Mouse (Mus musculus) layer of hippocampus, postnatal 36 days (tissue): ENCODE data around the gene Grid2. TPM values are rescaled to one million over a fixed set of nuclear protein-coding genes. Genes with fewer than 3 reads are reported as not detected.

Experiments
- DNase-seq, 2 experiments: peaks; one replicate each; pipeline ENCODE4 v3.0.0; 2022
- total RNA-seq, 2 experiments: library from RNA; stranded (reverse); gene quantifications; 2 replicates each; pipeline ENCODE4 v1.2.3; 2021

The Grid2 gene
- total RNA-seq, 2 experiments from 2014 or later: 14.2 to 16.4 TPM

DNA sequence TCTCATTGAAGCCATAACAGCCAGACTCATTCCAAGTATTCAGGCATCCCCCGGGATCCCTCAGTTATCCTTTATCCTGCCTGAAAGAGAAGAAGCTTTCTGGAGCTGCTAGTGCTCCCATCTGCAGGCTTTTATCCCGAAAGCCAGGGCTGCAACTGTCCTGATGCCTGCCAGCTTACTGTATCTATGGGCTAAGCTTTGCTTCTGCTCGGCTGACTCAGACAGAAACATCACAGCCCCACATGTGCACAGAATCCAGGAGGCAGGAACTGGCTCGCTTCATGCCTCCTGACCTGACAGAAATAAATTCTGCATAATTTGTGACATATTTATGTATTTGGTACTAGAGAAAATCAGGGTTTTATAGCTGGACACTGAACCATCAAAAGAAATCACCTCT, 1361.2 kb downstream of the Grid2 start:
- no peak for DNase-seq

- no peak for DNase-seq
Observed at GRCm38 (mm10) chr6:64617417-64618135, 1361.9 kb downstream of the Grid2 start.

DNA sequence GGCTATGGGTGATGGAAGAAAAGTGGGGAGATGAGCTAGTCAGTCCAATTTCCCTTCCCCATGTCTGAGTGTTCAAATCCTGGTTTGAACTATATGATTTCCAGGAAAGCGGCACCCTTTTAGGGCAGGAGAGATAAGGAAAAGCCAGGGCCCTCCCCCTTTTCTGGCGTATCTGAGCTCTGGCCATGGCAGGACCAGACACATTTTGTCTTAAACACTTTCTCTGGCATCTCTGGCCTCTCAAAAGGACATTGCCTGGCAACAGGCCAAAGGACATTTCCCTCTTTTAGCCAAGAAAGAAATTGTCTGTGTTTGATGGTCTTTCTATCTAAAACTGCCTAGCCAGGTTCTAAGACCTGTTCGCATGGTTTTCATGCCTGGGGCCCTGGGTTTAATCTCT, 1367.7 kb downstream of the Grid2 start:
- no peak for DNase-seq

- no peak for DNase-seq
Observed at GRCm38 (mm10) chr6:64647661-64648060, 1392.0 kb downstream of the Grid2 start.

GRCm38 (mm10) chr6:64648196-64648595, 1392.5 kb downstream of the Grid2 start:
- DNase-seq: no peak

GRCm38 (mm10) chr6:64649296-64650226, 1393.9 kb downstream of the Grid2 start:
- DNase-seq: peak; percentile 22 to 41

DNA sequence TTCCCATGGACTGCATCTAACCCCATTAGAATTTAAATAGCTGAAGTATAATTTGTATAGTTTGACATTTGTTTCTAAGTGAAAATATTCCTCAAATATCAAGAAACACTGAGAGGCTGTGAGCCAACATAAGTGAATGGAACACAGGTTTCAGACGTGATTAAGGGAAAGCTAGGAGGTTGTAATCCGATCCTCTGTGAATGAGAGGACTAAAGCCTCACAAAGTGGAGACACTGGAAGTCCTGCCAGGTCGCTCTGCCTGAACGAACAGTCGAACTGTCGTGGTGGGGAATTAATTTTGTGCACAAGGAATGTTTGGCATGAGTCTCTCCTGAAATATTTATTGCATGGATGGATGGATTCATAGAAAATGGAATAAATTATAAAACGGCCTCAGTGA, 1395.1 kb downstream of the Grid2 start:
- no peak for DNase-seq

- DNase-seq: no peak
Observed at GRCm38 (mm10) chr6:64671010-64671409, 1415.3 kb downstream of the Grid2 start.

DNA sequence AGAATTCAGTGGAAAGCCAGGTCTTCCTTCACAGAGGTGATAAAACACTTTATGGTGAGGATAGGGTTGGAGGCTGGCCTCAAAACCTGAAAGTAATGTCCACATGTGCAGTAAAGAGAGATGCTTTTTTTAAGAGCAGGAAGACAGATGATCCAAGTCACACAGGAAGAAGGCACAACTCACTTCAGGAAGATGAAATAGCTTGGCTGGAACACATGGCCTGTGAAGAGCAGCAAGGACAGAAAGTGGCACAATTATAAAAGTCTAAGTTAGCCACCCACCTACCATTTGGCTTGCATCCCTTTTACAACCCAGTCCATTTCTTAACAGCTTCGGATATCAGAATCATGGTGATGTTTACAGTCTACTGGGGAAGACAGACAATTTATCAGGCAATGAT, 1423.1 kb downstream of the Grid2 start:
- no peak for DNase-seq

- DNase-seq: peak in 1 of 2 experiments; percentile 18
Observed at GRCm38 (mm10) chr6:64683974-64684373, 1428.3 kb downstream of the Grid2 start.

DNA sequence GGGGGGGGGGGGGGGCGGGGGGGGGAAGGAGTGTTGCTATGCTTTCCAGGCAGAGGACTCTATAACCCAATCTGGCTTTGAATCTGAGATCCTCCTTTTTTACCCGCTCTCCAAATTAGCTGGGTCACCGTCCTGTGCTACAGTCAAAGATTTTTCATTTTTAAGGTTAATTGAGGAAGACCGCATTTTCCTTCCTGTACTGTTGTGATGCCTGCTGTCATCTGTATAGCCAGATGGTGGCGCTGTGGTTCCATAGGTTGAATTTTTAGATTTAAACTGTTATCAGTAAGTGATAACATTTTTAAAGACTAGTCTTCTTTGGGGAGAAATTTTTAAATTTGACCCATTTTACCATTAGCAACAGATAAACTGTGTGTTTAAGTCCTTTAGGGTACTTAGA, 1429.3 kb downstream of the Grid2 start:
- peak in 1 of 2 experiments; percentile 29 for DNase-seq

GRCm38 (mm10) chr6:64688181-64688944, 1432.7 kb downstream of the Grid2 start:
- no peak for DNase-seq

GRCm38 (mm10) chr6:64694688-64695087, 1439.0 kb downstream of the Grid2 start:
- no peak for DNase-seq

DNA sequence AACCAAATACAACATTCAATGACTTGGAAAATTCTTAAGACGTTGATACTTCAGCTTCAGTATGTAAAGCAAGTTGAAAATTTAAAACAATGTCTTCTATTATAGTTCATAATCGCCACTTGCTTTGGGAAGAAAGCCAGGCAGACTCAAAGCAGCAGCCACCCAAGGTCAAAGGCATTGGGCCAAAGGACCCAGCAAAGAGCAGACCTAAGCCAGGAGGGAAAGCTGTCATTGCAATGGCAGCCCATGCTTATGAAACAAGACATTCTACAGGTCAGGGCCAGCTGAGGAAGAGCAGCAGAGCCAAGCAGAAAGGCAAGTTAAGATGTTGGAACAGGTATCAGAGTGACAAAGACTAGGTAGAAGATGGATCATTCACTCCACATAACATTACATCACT, 1448.0 kb downstream of the Grid2 start:
- DNase-seq: no peak

- no peak for DNase-seq
Observed at GRCm38 (mm10) chr6:64727751-64728403, 1472.2 kb downstream of the Grid2 start.

- DNase-seq: no peak
Observed at GRCm38 (mm10) chr6:64728499-64729198, 1473.0 kb downstream of the Grid2 start, which contains the start of gene Atoh1. Gene Atoh1, plus strand, starts transcription at chr6:64729125.

GRCm38 (mm10) chr6:64729231-64730011, 1473.7 kb downstream of the Grid2 start:
- DNase-seq: peak in 1 of 2 experiments; percentile 11

DNA sequence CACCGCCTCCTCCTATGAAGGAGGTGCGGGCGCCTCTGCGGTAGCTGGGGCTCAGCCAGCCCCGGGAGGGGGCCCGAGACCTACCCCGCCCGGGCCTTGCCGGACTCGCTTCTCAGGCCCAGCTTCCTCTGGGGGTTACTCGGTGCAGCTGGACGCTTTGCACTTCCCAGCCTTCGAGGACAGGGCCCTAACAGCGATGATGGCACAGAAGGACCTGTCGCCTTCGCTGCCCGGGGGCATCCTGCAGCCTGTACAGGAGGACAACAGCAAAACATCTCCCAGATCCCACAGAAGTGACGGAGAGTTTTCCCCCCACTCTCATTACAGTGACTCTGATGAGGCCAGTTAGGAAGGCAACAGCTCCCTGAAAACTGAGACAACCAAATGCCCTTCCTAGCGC, 1474.4 kb downstream of the Grid2 start:
- DNase-seq: no peak

DNA sequence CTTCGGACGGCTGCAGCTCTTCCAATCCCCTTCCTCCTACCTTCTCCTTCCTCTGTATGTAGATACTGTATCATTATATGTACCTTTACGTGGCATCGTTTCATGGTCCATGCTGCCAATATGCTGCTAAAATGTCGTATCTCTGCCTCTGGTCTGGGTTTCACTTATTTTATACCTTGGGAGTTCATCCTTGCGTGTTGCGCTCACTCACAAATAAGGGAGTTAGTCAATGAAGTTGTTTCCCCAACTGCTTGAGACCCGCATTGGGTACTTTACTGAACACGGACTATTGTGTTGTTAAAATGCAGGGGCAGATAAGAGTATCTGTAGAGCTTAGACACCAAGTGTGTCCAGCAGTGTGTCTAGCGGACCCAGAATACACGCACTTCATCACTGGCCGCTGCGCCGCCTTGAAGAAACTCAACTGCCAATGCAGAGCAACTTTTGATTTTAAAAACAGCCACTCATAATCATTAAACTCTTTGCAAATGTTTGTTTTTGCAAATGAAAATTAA, 1474.9 kb downstream of the Grid2 start:
- no peak for DNase-seq

DNA sequence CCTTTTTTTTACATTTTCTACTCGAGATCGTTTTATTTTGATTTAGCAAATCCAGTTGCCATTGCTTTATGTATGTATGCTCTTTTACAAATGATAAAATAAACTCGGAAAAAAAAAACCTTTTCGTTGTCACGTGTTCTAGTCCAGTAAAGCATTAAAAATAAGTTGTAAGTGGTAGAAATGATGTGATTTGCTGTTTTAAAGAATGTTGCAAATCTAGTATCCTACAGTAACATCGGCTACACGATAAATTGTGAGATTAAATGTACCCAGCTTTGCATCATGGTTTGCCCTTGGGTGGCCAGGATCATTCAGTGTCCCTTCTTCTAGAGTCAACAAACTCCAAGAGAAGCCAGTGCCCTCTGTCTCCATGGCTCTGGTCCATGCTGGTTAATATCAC, 1475.5 kb downstream of the Grid2 start:
- DNase-seq: no peak
